Mouse (Mus musculus) urinary bladder, postnatal 14 days (tissue): ENCODE measurements around the gene Plscr3.
A peak's percentile ranks its signal among the peaks of the same experiment; 100 is the strongest.
"Not testable (repeated sequence)": the region's sequence is repeated elsewhere in the genome, so short reads cannot be mapped to it uniquely, and the experiment has no call there.

ENCODE experiments used
- DNase-seq: peaks from one replicate; pipeline ENCODE4 v3.0.0; 2021; ENCODE audit warnings: low spot score

The Plscr3 gene

DNA sequence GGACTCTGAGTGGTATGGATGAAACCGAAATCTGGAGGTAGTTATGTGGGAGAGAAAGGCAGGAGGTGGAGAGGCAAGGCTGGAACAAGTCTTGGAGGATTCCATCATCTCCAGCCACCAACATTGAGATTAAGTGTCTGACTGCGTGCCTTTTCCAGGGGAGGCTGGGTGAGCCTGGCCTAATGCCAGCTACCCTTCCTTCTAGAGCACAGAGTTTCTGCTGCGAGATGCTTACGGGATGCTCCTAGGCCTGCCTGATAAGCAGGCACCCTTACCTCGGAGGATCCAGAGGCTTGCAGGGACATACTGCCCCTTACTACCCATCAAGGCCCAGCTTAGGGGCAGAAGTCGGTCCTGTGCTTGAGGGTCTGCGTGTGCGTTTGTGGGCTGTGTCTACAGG, 12.6 kb upstream of the Plscr3 start:
- DNase-seq: no peak

DNA sequence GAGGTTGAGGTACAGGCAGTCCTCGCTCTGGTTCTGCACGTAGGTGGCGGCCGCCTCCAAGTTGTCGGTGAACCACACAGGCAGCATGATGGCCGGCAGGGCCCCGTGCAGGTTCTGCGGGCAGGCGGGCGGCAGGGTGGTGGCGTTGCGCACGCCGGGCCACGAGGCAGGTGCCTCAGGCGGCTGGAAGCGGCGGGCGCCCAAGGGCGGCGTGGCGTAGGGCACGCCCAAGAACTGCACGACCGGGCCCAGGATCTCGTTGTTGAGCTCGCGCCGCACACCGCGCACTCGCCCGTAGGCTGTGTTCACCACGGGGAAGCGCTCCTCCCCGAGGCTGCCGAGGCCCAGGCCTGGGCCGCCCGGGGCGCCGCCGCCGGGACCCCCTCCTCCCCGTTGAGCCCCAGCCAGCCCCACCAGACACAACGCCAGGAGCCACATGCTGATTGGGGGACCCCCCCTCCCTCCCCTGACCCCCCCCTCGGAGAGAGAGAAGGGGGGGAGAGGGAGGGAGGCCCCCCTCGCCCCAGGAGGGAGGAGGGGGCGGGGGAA, 12.1 kb upstream of the Plscr3 start:
- peak; percentile 50 for DNase-seq

- no peak for DNase-seq
Measured at GRCm38 (mm10) chr11:69835326-69835965, 10.7 kb upstream of the Plscr3 start.

DNA sequence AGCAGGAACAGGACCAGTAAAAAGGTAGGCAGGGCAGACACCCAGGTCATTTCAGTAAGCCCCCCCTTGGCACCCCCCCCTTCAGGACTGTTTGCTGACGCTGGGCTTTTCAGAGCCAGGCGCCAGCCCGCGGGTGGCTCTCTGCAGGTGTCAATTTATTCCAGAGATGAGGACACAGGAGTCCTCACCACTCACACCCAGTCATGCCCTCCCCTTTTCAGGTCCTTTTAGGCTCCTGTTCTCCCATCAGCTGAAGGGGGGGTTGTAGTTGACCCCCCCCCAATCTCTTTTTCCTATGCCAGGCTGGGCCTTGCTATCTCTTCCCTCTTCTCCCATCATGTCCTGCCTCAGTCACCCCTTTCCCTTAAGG, 10.2 kb upstream of the Plscr3 start:
- no peak for DNase-seq

DNA sequence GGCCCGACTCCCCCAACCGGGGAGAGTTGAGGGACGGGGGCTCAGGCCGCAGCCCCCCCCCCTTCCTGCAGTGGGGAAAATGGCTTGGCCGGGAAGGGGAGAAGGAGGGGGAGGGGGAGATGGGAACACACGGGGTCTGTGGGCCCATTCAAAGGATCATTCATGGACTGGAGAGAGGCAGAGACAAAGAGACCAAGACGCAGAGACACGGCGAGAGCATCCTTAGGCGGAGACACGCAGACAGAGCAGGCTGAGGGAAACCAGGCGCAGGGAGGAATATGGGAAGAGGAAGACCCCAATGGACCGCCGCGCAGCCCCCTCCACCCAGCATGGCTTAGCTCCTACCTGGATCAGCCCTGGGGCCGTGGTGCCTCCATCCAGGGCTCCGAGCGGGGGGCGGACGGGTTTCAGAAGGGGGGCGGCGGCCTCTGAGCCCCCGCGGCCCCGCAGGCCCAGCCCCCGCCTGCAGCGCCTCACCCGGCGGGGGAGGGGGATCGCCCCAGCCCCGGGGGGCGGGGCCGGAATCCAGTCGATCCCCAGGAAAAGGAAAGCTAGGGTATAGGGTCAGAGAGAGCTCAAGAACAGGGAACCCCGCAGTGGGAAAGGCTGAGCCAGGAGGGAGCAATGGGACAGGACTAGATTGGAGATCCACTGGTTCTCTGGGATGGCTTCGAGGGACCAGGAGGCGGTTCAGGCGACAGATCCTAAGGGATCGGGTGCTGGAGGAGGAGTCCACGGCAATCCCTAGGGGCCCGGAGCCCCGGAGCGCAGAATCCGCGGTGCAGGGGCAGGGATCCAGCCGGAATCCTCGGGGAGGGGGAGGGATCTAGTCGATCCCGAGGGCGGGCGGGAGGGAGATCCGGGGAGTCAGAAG, 9.2 kb upstream of the Plscr3 start:
- DNase-seq: peak; percentile 39

DNA sequence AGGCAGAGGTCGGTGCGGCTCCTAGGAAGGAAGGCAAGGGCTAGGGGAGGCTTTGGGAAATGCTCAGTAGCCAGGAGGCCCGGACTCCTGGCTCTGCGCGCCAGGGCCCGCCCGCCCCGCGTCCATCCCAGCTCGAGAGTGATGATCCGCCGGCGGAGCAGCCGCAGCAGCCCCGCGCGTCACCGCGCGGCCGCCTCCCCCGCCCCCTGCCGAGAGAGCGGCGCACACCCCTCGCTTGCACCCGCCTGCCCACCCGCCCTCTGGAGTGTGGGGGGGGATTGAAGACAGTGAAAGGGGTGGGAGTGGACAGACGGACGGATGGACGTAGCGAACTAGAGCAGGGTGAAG, 8.6 kb upstream of the Plscr3 start, which contains the start of gene Nlgn2:
Gene Nlgn2 (minus strand): TSS at position 181 of the 348 bp plus-strand sequence.
- no peak for DNase-seq

DNA sequence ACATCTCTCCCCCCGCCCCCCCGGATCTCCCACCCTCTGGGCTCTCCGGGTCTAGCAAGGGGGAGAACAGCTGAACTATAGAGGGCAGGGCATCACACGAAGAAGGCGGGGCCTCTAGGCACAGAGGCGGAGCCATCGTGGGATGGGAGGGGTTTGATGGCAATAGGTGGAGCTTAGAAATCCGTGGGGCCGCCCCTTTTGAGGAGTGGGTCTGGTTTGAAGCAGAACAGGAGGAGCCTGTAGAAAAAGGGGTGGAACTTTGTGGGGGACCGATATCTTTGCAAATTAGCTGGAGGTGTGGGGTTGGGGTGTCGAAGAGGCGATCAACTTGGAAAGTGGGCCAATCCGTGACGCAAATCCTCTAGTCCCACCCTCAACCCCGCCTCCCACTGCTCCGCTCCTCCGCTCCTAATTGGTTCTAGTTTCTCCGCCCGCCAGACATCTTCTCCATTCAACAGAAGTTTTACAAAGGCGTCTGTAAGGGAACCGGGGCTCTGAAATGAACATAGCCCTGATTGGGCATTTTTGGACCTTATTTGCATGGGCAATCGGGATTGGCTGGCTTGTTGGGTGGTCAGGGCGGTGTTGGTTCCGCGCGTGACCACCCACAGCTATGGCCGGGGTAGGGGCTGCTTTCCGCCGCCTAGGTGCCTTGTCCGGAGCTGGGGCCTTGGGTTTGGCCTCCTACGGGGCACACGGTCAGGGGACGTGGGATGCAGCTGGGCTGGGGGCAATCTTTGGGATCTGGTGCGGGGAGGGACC, 8.0 kb upstream of the Plscr3 start, which contains the start of gene Tmem256:
Gene Tmem256 (plus strand): TSS at position 563 of the 762 bp plus-strand sequence.
- DNase-seq: peak; percentile 96

- no peak for DNase-seq
Measured at GRCm38 (mm10) chr11:69838714-69839104, 7.5 kb upstream of the Plscr3 start.

DNA sequence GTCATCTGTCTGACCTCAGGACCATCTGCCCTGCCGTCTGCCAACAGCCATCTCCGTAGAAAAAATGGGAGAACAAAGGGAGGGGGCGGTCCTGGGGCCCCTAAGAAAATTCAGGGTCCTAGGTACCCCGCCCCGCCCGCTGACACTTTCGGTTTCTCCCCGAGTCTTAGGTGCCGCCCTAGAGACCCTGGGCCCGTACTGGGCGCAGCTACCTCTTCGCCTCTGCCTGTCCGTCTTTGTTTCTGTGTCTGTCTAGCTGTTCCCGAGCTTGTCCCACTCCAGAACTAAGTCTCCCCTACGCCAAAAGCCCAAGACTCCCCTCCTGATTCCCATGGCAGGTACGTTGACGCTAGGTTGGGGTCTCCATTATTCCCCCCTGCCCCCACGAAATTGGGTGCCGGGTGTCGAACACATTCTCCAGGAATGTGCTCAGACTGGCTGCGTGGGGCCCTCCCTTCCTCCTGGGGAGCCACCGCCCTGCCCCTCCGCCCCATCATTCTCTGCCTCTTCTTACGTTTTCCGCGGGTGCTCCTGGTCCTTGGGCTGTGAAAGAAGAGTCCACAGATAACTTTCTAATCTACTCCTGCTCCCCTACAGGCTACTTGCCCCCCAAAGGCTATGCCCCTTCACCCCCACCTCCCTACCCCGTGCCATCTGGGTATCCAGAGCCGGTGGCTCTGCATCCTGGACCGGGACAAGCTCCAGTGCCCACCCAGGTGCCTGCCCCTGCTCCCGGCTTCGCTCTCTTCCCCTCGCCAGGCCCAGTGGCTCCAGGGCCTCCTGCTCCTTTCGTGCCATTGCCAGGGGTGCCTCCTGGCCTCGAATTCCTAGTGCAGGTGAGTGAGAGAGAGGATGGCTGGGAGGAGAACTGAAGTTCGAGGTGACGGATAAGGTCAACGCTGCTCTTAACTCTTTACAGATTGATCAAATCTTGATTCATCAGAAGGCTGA, 837 bp downstream of the Plscr3 start:
- peak; percentile 67 for DNase-seq

DNA sequence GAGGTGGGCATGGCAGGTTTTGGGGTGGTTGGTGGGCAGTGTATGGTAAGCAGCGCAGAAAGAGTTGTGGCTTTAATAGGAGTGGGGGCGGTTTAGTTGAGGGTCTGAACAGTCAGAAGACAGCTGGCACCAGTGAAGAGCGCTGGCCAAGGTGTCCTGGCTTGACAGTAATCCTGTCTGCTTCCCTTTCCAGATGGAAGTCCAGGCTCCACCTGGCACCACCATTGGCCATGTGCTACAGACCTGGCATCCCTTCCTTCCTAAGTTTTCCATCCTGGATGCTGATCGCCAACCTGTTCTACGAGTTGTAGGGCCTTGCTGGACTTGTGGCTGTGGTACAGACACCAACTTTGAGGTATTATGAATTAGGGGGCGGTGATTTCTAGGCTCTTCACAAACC, 1.8 kb downstream of the Plscr3 start:
- no peak for DNase-seq

DNA sequence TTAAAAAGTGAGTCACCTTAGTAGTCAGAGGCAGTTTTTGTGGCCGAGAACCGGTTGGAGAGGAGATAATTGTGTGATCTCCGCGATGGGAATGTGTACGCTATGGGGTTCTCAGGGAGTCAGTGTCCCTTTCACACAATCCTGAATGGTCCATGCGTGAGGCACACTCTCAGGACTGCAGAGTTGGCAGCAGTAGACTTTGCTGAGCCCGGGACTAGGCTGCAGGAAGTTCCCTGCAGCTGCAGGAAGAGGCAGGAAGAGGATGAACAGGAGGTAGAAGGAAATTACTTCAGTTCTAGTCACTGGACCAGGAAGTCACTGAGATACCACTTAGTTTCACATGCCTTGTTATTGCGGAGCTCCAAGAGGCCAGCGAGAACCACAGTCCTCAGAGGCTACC, 3.0 kb downstream of the Plscr3 start:
- no peak for DNase-seq

GRCm38 (mm10) chr11:69849884-69850283, 3.7 kb downstream of the Plscr3 start:
- no peak for DNase-seq

GRCm38 (mm10) chr11:69850754-69851153, 4.6 kb downstream of the Plscr3 start:
- DNase-seq: no peak

- DNase-seq: no peak
Measured at GRCm38 (mm10) chr11:69853994-69854393, 7.8 kb downstream of the Plscr3 start.

DNA sequence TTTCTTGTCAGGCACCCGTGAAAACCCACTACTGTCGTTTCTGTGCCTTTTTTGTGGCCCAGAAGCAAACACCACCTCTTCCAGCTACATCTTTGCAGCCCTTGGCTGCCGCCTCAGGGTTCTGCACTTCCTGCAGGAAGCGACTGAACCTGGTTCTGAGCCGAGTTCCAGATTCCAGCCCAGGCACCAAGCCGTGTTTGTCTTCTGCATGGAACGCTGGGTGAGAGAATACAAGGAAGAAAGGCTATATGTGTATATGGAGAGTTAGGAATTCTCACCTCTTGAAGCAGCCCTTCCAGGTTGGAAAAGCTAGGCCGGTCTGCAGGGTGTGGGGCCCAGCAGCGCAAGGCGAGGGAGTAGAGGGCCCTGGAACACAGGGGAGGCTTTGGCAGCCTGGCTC, 8.5 kb downstream of the Plscr3 start:
- DNase-seq: no peak

- no peak for DNase-seq
Measured at GRCm38 (mm10) chr11:69855347-69855746, 9.2 kb downstream of the Plscr3 start.

- DNase-seq: peak; percentile 74
Measured at GRCm38 (mm10) chr11:69858113-69858998, 12.2 kb downstream of the Plscr3 start, which contains the start of gene Tnk1. Gene Tnk1 (minus strand): TSS chr11:69858730.

DNA sequence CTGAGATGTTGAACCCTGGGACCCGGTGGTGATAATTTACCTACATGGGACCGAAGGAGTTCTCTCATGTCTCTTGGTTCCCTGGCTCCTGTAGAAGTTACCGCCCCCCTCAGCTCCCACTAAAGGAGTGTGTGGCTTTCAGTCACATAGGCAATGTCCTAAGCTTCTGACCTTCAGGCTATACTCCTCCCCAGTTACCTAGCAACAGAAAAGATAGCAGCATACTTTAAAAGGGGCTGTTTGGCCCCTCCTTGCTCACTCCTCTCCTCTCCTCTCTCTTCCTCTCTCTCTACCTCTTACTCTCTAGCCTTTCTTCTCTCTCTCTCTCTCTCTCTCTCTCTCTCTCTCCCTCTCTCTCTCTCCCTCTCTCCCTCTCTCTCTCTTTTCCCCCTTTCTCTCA, 17.6 kb downstream of the Plscr3 start:
- DNase-seq: not testable (repeated sequence)

GRCm38 (mm10) chr11:69864138-69864860, 18.1 kb downstream of the Plscr3 start:
- no peak for DNase-seq
